Mouse (Mus musculus): ENCODE measurements at regions not wholly inside any gene's neighbourhood (a gene's known extent, or its start where the extent isn't known, plus 50 kb on each side); places are given as distances from the start of the nearest gene placed in this dataset.

- no peak for DNase-seq
These were observed 64.8 kb downstream of the Dnajb9 start for GRCm38 (mm10) chr12:44145321-44145720.

- no peak for DNase-seq
These were observed 71.1 kb downstream of the Dnajb9 start for GRCm38 (mm10) chr12:44139026-44139425.

- DNase-seq, result no peak
These were observed 81.3 kb downstream of the Dnajb9 start for GRCm38 (mm10) chr12:44128874-44129273.

- peak; percentile 1 for DNase-seq
These were observed 105.0 kb downstream of the Dnajb9 start for GRCm38 (mm10) chr12:44105085-44105484.

- DNase-seq, result no peak
These were observed 110.9 kb downstream of the Dnajb9 start for GRCm38 (mm10) chr12:44099188-44099587.

GRCm38 (mm10) chr12:44071766-44072165 is 138.4 kb downstream of the Dnajb9 start:
- DNase-seq, result no peak

GRCm38 (mm10) chr12:44056493-44057163 is 153.5 kb downstream of the Dnajb9 start:
- no peak for DNase-seq

- no peak for DNase-seq
These were observed 164.3 kb downstream of the Dnajb9 start for GRCm38 (mm10) chr12:44045806-44046205.

GRCm38 (mm10) chr12:44044388-44045105 is 165.6 kb downstream of the Dnajb9 start:
- DNase-seq, result no peak

- DNase-seq, result no peak
These were observed 203.3 kb downstream of the Dnajb9 start for GRCm38 (mm10) chr12:44006795-44007194.

GRCm38 (mm10) chr12:43983548-43983947 is 226.6 kb downstream of the Dnajb9 start:
- no peak for DNase-seq

GRCm38 (mm10) chr12:43963973-43964372 is 246.2 kb downstream of the Dnajb9 start:
- no peak for DNase-seq

GRCm38 (mm10) chr12:43962551-43963120 is 247.5 kb downstream of the Dnajb9 start:
- no peak for DNase-seq

- DNase-seq, result no peak
These were observed 285.9 kb downstream of the Dnajb9 start for GRCm38 (mm10) chr12:43924228-43924627.

- no peak for DNase-seq
These were observed 289.7 kb downstream of the Dnajb9 start for GRCm38 (mm10) chr12:43920396-43920795.

- DNase-seq, result no peak
These were observed 291.0 kb downstream of the Dnajb9 start for GRCm38 (mm10) chr12:43919114-43919513.

GRCm38 (mm10) chr12:43916779-43917178 is 293.3 kb downstream of the Dnajb9 start:
- no peak for DNase-seq

- DNase-seq, result no peak
These were observed 310.9 kb downstream of the Dnajb9 start for GRCm38 (mm10) chr12:43899273-43899672.

GRCm38 (mm10) chr12:43885596-43885995 is 324.5 kb downstream of the Dnajb9 start:
- DNase-seq, result peak; percentile 6

- no peak for DNase-seq
These were observed 349.6 kb downstream of the Dnajb9 start for GRCm38 (mm10) chr12:43860479-43860878.

- no peak for DNase-seq
These were observed 353.8 kb downstream of the Dnajb9 start for GRCm38 (mm10) chr12:43856370-43856769.

- DNase-seq, result peak; percentile 69
These were observed 357.9 kb downstream of the Dnajb9 start for GRCm38 (mm10) chr12:43852246-43852645.

GRCm38 (mm10) chr12:43851264-43852009 is 358.7 kb downstream of the Dnajb9 start:
- no peak for DNase-seq
